Mouse (Mus musculus) G1E (cell line): Measurements from ENCODE around the gene Trp53bp1.

Source experiments
- CTCF ChIP-seq: IDR thresholded peaks from 2 replicates; pipeline ENCODE4 v1.5.1; 2012; ENCODE audit warnings: low read depth, low read length, inconsistent platforms, mixed read lengths
- GATA1 ChIP-seq: IDR thresholded peaks from 2 replicates; pipeline ENCODE4 v1.6.1; 2012; ENCODE audit warnings: borderline replicate concordance, low read length, inconsistent platforms, mixed read lengths
- GATA2 ChIP-seq: IDR thresholded peaks from 2 replicates; pipeline ENCODE4 v1.6.1; 2012; ENCODE audit warnings: low read depth, low read length, inconsistent platforms, borderline replicate concordance
- POLR2AphosphoS5 ChIP-seq: IDR thresholded peaks from 2 replicates; pipeline ENCODE4 v1.6.1; 2012; ENCODE audit warnings: low read depth, low read length, inconsistent platforms; ENCODE audit not compliant: insufficient replicate concordance
- TAL1 ChIP-seq: conservative IDR thresholded peaks from 2 replicates; pipeline ENCODE4 v1.6.1; 2012; ENCODE audit warnings: low read depth, low read length, inconsistent platforms, mixed read lengths

DNA sequence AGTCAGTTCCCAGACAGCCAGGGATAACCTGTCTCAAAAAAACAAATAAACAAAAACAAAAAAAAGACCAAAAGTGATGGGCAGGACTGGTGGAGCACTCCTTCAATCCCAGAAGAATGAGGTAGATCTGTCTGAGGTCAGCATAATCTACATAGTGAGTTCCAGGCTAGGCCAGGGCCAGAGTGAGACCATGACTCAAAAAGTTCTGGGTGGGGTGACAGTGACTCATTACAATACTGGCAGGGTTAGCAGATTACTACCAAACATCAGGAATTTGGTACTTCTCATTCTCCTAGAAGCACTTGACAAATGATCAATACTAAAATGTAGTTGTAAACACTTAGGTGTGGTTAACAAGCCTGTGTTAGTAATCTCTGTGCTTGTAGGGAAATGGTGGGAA lies 51.2 kb downstream of the Trp53bp1 start:
- no peak for TF ChIP-seq CTCF
- no peak for TF ChIP-seq POLR2AphosphoS5
- no peak for TF ChIP-seq TAL1
- TF ChIP-seq GATA1: no peak
- TF ChIP-seq GATA2: no peak
